Mouse (Mus musculus) bone marrow, adult 2 months (tissue): ENCODE measurements around the gene Hibadh.

Experiments used
- CTCF ChIP-seq: fragments of 200-500 bp; IDR thresholded peaks from 2 replicates; pipeline ENCODE4 v1.5.1; 2011; ENCODE audit warnings: low read length, control low read depth; ENCODE audit not compliant: control insufficient read depth, insufficient read depth
- POLR2A ChIP-seq: fragments of 200-500 bp; IDR thresholded peaks from 2 replicates; pipeline ENCODE4 v1.6.1; 2011; ENCODE audit warnings: low read depth, mild to moderate bottlenecking, control low read depth, low read length, borderline replicate concordance; ENCODE audit not compliant: control insufficient read depth

GRCm38 (mm10) chr6:52531366-52532143 lies 108.6 kb downstream of the Hibadh start:
- no peak for TF ChIP-seq CTCF
- no peak for TF ChIP-seq POLR2A
